Mouse (Mus musculus) ES-Bruce4 (cell line): ENCODE results near the gene Pcyt2. TPM values are rescaled to one million over a fixed set of nuclear protein-coding genes. Genes with fewer than 3 reads are reported as not detected.
"Not testable (repeated sequence)": the region's sequence is repeated elsewhere in the genome, so short reads cannot be mapped to it uniquely, and the experiment has no call there.

Experiments
- H3K27ac ChIP-seq: 2 replicates; pipeline ENCODE4 v1.5.1; 2012; ENCODE audit warnings: low read length, inconsistent platforms; ENCODE audit not compliant: insufficient read depth
- H3K27me3 ChIP-seq: 2 replicates; pipeline ENCODE4 v1.6.1; 2012; ENCODE audit warnings: mild to moderate bottlenecking, low read length, inconsistent platforms; ENCODE audit not compliant: control insufficient read depth, poor library complexity, insufficient read depth, severe bottlenecking
- H3K36me3 ChIP-seq: 2 replicates; pipeline ENCODE4 v1.6.1; 2012; ENCODE audit warnings: inconsistent platforms, mild to moderate bottlenecking, low read length, moderate library complexity; ENCODE audit not compliant: control insufficient read depth, poor library complexity, insufficient read depth, severe bottlenecking
- H3K4me1 ChIP-seq: one replicate; pipeline ENCODE4 v1.8.1; 2011; ENCODE audit warnings: low read length; ENCODE audit not compliant: control insufficient read depth, insufficient read depth
- H3K4me3 ChIP-seq: 2 replicates; pipeline ENCODE4 v1.5.1; 2011; ENCODE audit warnings: low read depth, mild to moderate bottlenecking, low read length
- H3K9ac ChIP-seq: 2 replicates; pipeline ENCODE4 v1.6.1; 2012; ENCODE audit warnings: low read depth, mild to moderate bottlenecking, inconsistent platforms; ENCODE audit not compliant: poor library complexity, severe bottlenecking
- H3K9me3 ChIP-seq: replicated peaks from 2 replicates; pipeline ENCODE4 v1.6.1; 2012; ENCODE audit warnings: mild to moderate bottlenecking, low read length, inconsistent platforms; ENCODE audit not compliant: control insufficient read depth, poor library complexity, insufficient read depth, severe bottlenecking
- CTCF ChIP-seq: IDR thresholded peaks from one replicate; pipeline ENCODE4 v1.8.1; 2011; ENCODE audit warnings: low read depth, low read length
- EP300 ChIP-seq: IDR thresholded peaks from 2 replicates; pipeline ENCODE4 v1.6.1; 2011; ENCODE audit warnings: low read depth, low read length; ENCODE audit not compliant: insufficient read depth
- POLR2A ChIP-seq: IDR thresholded peaks from one replicate; pipeline ENCODE4 v1.8.1; 2011; ENCODE audit warnings: low read length; ENCODE audit not compliant: insufficient read depth
- polyA plus RNA-seq: library from polyadenylated mRNA; stranded (reverse); fragments of >200 nt; gene quantifications from 2 replicates; pipeline ENCODE4 v1.2.4, GENCODE M21; 2011; ENCODE audit warnings: low read depth; ENCODE audit not compliant: missing spikeins, insufficient read depth, insufficient read length

The Pcyt2 gene
- polyA plus RNA-seq, 1 experiment: 39.6 TPM

GRCm38 (mm10) chr11:120597240-120598235, 20.2 kb downstream of the Pcyt2 start:
- H3K9ac ChIP-seq: peak overlapping the region; percentile 97
- TF ChIP-seq EP300 (no peak), POLR2A (no peak), CTCF (no peak)
- H3K36me3 ChIP-seq: peaks cover 55% of the 10 kb centered on the region
- H3K27ac ChIP-seq: peak overlapping the region; percentile 12; the same call in 1 of the 2 replicates
- H3K27me3 ChIP-seq: no peaks in the 10 kb centered on the region
- H3K4me3 ChIP-seq: peak overlapping the region; percentile 97
- H3K4me1 ChIP-seq: peaks cover 1% of the 10 kb centered on the region
- no peaks in the 10 kb centered on the region for H3K9me3 ChIP-seq

DNA sequence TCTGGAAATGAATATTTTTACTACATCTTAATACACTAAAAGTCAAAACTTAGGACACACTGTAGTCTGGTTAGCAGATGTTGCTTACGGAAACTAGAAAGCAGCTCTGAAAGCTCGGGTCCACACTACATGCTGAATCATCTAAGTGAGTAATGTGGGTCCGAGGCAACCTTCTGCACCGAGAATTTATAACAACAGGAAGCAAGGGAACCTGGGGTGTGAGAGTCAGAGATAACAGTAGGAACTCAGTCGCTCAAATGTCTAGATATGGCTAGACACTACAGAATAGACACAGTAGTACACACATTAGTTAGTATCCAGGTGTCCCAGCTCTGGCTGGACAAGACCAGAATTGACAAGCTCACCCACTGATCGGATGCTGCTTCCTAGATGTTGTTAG, 29.2 kb downstream of the Pcyt2 start:
- H3K27me3 ChIP-seq: no peaks in the 10 kb centered on the region
- no peak overlapping the region for H3K4me3 ChIP-seq
- TF ChIP-seq POLR2A: no peak
- TF ChIP-seq EP300: no peak
- no peak for TF ChIP-seq CTCF
- H3K27ac ChIP-seq: no peak overlapping the region
- no peaks in the 10 kb centered on the region for H3K4me1 ChIP-seq
- H3K9ac ChIP-seq: no peak overlapping the region
- H3K9me3 ChIP-seq: no peaks in the 10 kb centered on the region
- peaks cover 71% of the 10 kb centered on the region for H3K36me3 ChIP-seq

DNA sequence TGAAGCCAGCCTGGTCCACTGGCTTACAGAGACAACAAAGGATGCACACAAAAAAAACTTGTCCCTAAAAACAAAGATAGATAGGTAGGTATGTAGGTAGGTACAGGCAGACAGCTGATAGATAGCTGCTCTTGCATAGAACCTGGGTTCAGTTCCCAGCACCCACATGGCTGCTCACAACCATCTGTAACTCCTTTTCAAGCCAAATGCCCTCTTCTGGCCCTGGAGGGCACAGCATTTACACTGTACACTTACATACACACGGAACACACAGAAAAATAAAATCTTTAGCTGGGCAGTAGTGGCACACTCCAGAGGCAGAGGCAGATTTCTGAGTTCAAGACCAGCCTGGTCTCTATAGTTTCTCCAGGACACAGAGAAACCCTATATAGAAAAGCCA, 33.8 kb downstream of the Pcyt2 start:
- Histone ChIP-seq H3K36me3 (peaks cover 41% of the 10 kb centered on the region), H3K9ac (no peak overlapping the region)

GRCm38 (mm10) chr11:120582982-120583293, 34.8 kb downstream of the Pcyt2 start:
- not testable (repeated sequence) for H3K4me1 ChIP-seq, H3K27me3 ChIP-seq, H3K9me3 ChIP-seq, H3K27ac ChIP-seq, H3K9ac ChIP-seq, H3K4me3 ChIP-seq
- H3K36me3 ChIP-seq: peaks cover 43% of the 10 kb centered on the region

More for the DNA sequence above, 33.8 kb downstream of the Pcyt2 start:
- Histone ChIP-seq H3K4me3 (no peak overlapping the region), H3K4me1 (peaks cover 4% of the 10 kb centered on the region), H3K9me3 (no peaks in the 10 kb centered on the region), H3K27ac (no peak overlapping the region), H3K27me3 (no peaks in the 10 kb centered on the region)
- no peak for TF ChIP-seq EP300
- no peak for TF ChIP-seq CTCF
- no peak for TF ChIP-seq POLR2A

GRCm38 (mm10) chr11:120582268-120582981, 35.3 kb downstream of the Pcyt2 start:
- TF ChIP-seq POLR2A: no peak
- no peak for TF ChIP-seq EP300
- TF ChIP-seq CTCF: no peak
- Histone ChIP-seq H3K27me3 (no peaks in the 10 kb centered on the region), H3K9ac (peak overlapping the region; percentile 86), H3K9me3 (no peaks in the 10 kb centered on the region), H3K4me3 (peak overlapping the region; percentile 86), H3K27ac (peak overlapping the region; percentile 87), H3K4me1 (peaks cover 4% of the 10 kb centered on the region), H3K36me3 (peaks cover 40% of the 10 kb centered on the region)
